Mouse (Mus musculus): ENCODE results near the gene Aox3. TPM values are rescaled to one million over a fixed set of nuclear protein-coding genes. Genes with fewer than 3 reads are reported as not detected.

Aox3 gene
- polyA plus RNA-seq, 1 experiment from 2014 or later = 0.52 TPM

DNA sequence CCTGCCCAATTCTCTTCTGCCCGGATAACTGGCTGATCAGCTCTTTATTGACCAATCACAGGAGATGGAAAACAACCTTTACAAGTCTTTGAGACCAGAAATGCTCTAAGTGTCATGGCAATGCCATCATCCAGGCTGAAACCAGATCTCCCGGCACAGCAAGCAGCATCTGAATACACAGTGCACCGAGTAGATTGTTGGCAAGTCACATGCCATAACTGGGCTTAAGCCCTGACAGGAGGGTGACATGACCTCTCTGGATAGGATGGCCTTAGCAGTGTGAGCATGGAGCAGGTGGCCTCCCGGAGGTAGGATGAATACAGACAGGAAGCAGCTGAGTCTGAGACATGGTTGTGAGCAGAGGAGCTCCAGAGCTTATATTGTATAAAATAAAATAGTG, 32.5 kb upstream of the Aox3 start:
- Histone ChIP-seq H3K9ac (no peak overlapping the region), H3K4me3 (replicated peaks) (no peak overlapping the region), H3K9me3 (no peaks in the 10 kb centered on the region), H3K27me3 (replicated peaks) (no peaks in the 10 kb centered on the region), H3K4me1 (replicated peaks) (no peaks in the 10 kb centered on the region), H3K4me2 (replicated peaks) (no peak overlapping the region), H3K27ac (no peak overlapping the region), H3K36me3 (no peaks in the 10 kb centered on the region)
- no peak for ATAC-seq
- WGBS = 84% methylated on average over 4 of the region's 4 CpGs

GRCm38 (mm10) chr1:58081356-58081755, 31.6 kb upstream of the Aox3 start:
- Histone ChIP-seq H3K4me2 (replicated peaks) (no peak overlapping the region), H3K9ac (no peak overlapping the region), H3K27me3 (replicated peaks) (no peaks in the 10 kb centered on the region), H3K9me3 (no peaks in the 10 kb centered on the region), H3K4me1 (replicated peaks) (no peaks in the 10 kb centered on the region), H3K36me3 (no peaks in the 10 kb centered on the region), H3K27ac (no peak overlapping the region), H3K4me3 (replicated peaks) (no peak overlapping the region)
- 64% methylated on average over 5 of the region's 5 CpGs for WGBS
- no peak for ATAC-seq

GRCm38 (mm10) chr1:58089316-58089715, 23.6 kb upstream of the Aox3 start:
- Histone ChIP-seq H3K27me3 (replicated peaks) (no peaks in the 10 kb centered on the region), H3K4me1 (replicated peaks) (no peaks in the 10 kb centered on the region), H3K27ac (no peak overlapping the region), H3K4me3 (replicated peaks) (no peak overlapping the region), H3K9ac (no peak overlapping the region), H3K4me2 (replicated peaks) (no peak overlapping the region), H3K9me3 (no peaks in the 10 kb centered on the region), H3K36me3 (no peaks in the 10 kb centered on the region)
- no peak for ATAC-seq
- WGBS = 54% methylated on average over 5 of the region's 5 CpGs

DNA sequence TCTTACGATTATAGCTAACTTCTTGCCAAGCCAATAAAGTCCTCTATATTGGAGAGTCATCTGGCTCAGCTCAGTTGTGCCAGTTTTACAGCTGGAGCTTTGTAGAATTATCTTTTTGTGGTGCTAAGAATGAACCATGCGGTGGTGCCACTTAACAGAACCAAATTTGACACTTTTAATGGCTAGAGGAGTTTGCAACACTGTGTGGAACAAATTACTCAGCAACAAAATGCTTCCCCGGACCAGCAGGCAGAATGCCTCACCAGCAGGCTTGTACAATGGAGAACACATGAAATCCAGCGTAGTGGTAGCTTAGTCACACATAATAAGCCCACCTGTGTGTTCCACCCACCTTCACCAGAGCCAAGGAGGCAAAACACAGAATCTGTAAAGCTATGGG, 22.7 kb upstream of the Aox3 start:
- no peaks in the 10 kb centered on the region for H3K36me3 ChIP-seq

DNA sequence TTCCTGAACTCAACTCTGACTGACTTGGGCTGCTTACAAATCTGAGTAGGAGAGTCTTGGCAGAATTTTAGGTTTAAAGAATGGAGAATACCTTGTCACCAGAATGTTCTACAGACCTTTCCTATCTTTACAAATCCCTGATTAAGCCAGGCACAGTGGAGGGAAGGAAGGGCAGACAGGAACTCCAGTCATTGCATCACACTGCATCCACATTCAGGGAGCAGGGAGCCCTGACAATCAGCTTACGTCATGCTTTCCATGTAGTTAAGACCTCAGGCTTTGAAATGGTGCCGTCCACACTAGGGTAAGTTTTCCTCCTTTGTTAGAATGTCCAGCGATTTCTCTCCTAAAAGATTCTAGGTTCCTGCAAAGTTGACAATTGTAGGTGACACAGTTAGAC, 21.7 kb upstream of the Aox3 start:
- H3K4me1 ChIP-seq (replicated peaks) = no peaks in the 10 kb centered on the region
- H3K27me3 ChIP-seq (replicated peaks) = no peaks in the 10 kb centered on the region
- no peak overlapping the region for H3K4me2 ChIP-seq (replicated peaks)
- H3K36me3 ChIP-seq = no peaks in the 10 kb centered on the region
- no peak overlapping the region for H3K27ac ChIP-seq
- no peak overlapping the region for H3K4me3 ChIP-seq (replicated peaks)
- no peaks in the 10 kb centered on the region for H3K9me3 ChIP-seq
- no peak for ATAC-seq
- WGBS = 82% methylated on average over 3 of the region's 3 CpGs
- H3K9ac ChIP-seq = no peak overlapping the region

More for the DNA sequence above, 22.7 kb upstream of the Aox3 start:
- WGBS = 87% methylated on average over 4 of the region's 4 CpGs
- Histone ChIP-seq H3K9me3 (no peaks in the 10 kb centered on the region), H3K4me1 (replicated peaks) (no peaks in the 10 kb centered on the region), H3K4me3 (replicated peaks) (no peak overlapping the region), H3K9ac (no peak overlapping the region), H3K4me2 (replicated peaks) (no peak overlapping the region), H3K27ac (no peak overlapping the region), H3K27me3 (replicated peaks) (no peaks in the 10 kb centered on the region)
- ATAC-seq = no peak

GRCm38 (mm10) chr1:58091992-58092560, 20.9 kb upstream of the Aox3 start:
- ATAC-seq = no peak
- Histone ChIP-seq H3K9ac (no peak overlapping the region), H3K27ac (no peak overlapping the region), H3K4me2 (replicated peaks) (no peak overlapping the region), H3K4me1 (replicated peaks) (no peaks in the 10 kb centered on the region), H3K27me3 (replicated peaks) (no peaks in the 10 kb centered on the region), H3K9me3 (no peaks in the 10 kb centered on the region), H3K4me3 (replicated peaks) (no peak overlapping the region), H3K36me3 (no peaks in the 10 kb centered on the region)
- WGBS = 79% methylated on average over 2 of the region's 2 CpGs

- Histone ChIP-seq H3K9me3 (no peaks in the 10 kb centered on the region), H3K27me3 (replicated peaks) (no peaks in the 10 kb centered on the region), H3K4me2 (replicated peaks) (no peak overlapping the region), H3K36me3 (no peaks in the 10 kb centered on the region), H3K9ac (no peak overlapping the region), H3K4me3 (replicated peaks) (no peak overlapping the region), H3K27ac (no peak overlapping the region), H3K4me1 (replicated peaks) (no peaks in the 10 kb centered on the region)
- WGBS = 79% methylated on average over 6 of the region's 6 CpGs
- no peak for ATAC-seq
Observed at GRCm38 (mm10) chr1:58097338-58097737, 15.6 kb upstream of the Aox3 start.

DNA sequence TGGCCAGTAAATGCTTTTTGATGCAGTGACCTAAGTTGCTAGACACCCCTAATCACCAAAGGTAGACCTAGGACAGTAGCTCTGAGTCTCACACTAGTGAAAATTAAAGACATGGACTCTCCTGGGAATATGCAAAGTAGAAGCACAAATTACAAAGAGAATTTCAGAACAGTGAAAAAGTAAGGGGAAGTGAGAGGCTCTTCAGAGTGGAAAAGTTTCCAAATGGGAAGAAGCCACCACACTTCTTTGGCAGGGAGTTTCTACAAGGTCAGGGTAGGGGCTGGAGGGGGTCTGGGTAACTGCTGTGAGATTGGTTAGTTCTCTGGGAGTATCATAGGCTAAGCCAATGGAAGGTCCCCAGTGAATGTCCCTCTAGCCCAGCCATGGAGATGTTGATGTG, 13.8 kb upstream of the Aox3 start:
- no peak overlapping the region for H3K4me2 ChIP-seq (replicated peaks)
- H3K9ac ChIP-seq = no peak overlapping the region
- H3K4me3 ChIP-seq (replicated peaks) = no peak overlapping the region
- H3K27me3 ChIP-seq (replicated peaks) = no peaks in the 10 kb centered on the region
- H3K27ac ChIP-seq = no peak overlapping the region
- H3K4me1 ChIP-seq (replicated peaks) = no peaks in the 10 kb centered on the region
- H3K9me3 ChIP-seq = no peaks in the 10 kb centered on the region
- H3K36me3 ChIP-seq = no peaks in the 10 kb centered on the region
- ATAC-seq = no peak

GRCm38 (mm10) chr1:58101531-58102146, 11.3 kb upstream of the Aox3 start:
- Histone ChIP-seq H3K4me3 (replicated peaks) (no peak overlapping the region), H3K4me2 (replicated peaks) (no peak overlapping the region), H3K9me3 (no peaks in the 10 kb centered on the region), H3K36me3 (no peaks in the 10 kb centered on the region), H3K27ac (no peak overlapping the region), H3K9ac (no peak overlapping the region), H3K4me1 (replicated peaks) (no peaks in the 10 kb centered on the region), H3K27me3 (replicated peaks) (no peaks in the 10 kb centered on the region)
- no peak for ATAC-seq
- 74% methylated on average over 2 of the region's 2 CpGs for WGBS

GRCm38 (mm10) chr1:58102494-58102893, 10.4 kb upstream of the Aox3 start:
- no peaks in the 10 kb centered on the region for H3K27me3 ChIP-seq (replicated peaks)
- no peak overlapping the region for H3K4me3 ChIP-seq (replicated peaks)
- no peak for ATAC-seq
- H3K4me1 ChIP-seq (replicated peaks) = no peaks in the 10 kb centered on the region
- no peak overlapping the region for H3K9ac ChIP-seq
- no peaks in the 10 kb centered on the region for H3K36me3 ChIP-seq
- H3K27ac ChIP-seq = no peak overlapping the region
- 70% methylated on average over 7 of the region's 7 CpGs for WGBS
- no peak overlapping the region for H3K4me2 ChIP-seq (replicated peaks)
- H3K9me3 ChIP-seq = no peaks in the 10 kb centered on the region

- WGBS = 90% methylated on average over 6 of the region's 6 CpGs
- Histone ChIP-seq H3K27ac (no peak overlapping the region), H3K4me3 (replicated peaks) (no peak overlapping the region), H3K4me2 (replicated peaks) (no peak overlapping the region), H3K36me3 (no peaks in the 10 kb centered on the region), H3K9ac (no peak overlapping the region), H3K27me3 (replicated peaks) (no peaks in the 10 kb centered on the region), H3K9me3 (no peaks in the 10 kb centered on the region), H3K4me1 (replicated peaks) (no peaks in the 10 kb centered on the region)
- ATAC-seq = no peak
Observed at GRCm38 (mm10) chr1:58105685-58106084, 7.2 kb upstream of the Aox3 start.

- ATAC-seq = no peak
- no peaks in the 10 kb centered on the region for H3K36me3 ChIP-seq
- H3K27ac ChIP-seq = no peak overlapping the region
- no peaks in the 10 kb centered on the region for H3K27me3 ChIP-seq (replicated peaks)
- no peak overlapping the region for H3K4me3 ChIP-seq (replicated peaks)
- WGBS = 76% methylated on average over 2 of the region's 2 CpGs
- no peak overlapping the region for H3K9ac ChIP-seq
- no peaks in the 10 kb centered on the region for H3K4me1 ChIP-seq (replicated peaks)
- no peak overlapping the region for H3K4me2 ChIP-seq (replicated peaks)
- no peaks in the 10 kb centered on the region for H3K9me3 ChIP-seq
Observed at GRCm38 (mm10) chr1:58107066-58107465, 5.9 kb upstream of the Aox3 start.

GRCm38 (mm10) chr1:58110241-58110640, 2.7 kb upstream of the Aox3 start:
- H3K27me3 ChIP-seq (replicated peaks) = no peaks in the 10 kb centered on the region
- H3K4me3 ChIP-seq (replicated peaks) = no peak overlapping the region
- H3K4me1 ChIP-seq (replicated peaks) = no peaks in the 10 kb centered on the region
- H3K27ac ChIP-seq = no peak overlapping the region
- H3K4me2 ChIP-seq (replicated peaks) = no peak overlapping the region
- H3K9ac ChIP-seq = no peak overlapping the region
- ATAC-seq = no peak
- 94% methylated on average over 5 of the region's 5 CpGs for WGBS
- no peaks in the 10 kb centered on the region for H3K9me3 ChIP-seq
- H3K36me3 ChIP-seq = no peaks in the 10 kb centered on the region
